Mouse (Mus musculus): ENCODE data around the gene Tcp11. TPM values are rescaled to one million over a fixed set of nuclear protein-coding genes. Genes with fewer than 3 reads are reported as not detected.

The Tcp11 gene
- polyA plus RNA-seq, 1 experiment from 2014 or later: 0.86 TPM

GRCm38 (mm10) chr17:28058346-28058745, 22.1 kb downstream of the Tcp11 start:
- H3K27me3 ChIP-seq (ENCODE audit: low read depth, poor library complexity, severe bottlenecking): no peaks in the 10 kb centered on the region
- no peak for DNase-seq (ENCODE audit: low spot score)
- WGBS: 88% methylated on average over 13 of the region's 13 CpGs
- no peaks in the 10 kb centered on the region for H3K9me3 ChIP-seq (replicated peaks)
- peaks cover 6% of the 10 kb centered on the region; the same call in 1 of the 2 replicates for H3K4me1 ChIP-seq
- peaks cover 61% of the 10 kb centered on the region for H3K36me3 ChIP-seq
- H3K4me3 ChIP-seq: no peak overlapping the region
- no peak overlapping the region for H3K27ac ChIP-seq (replicated peaks)

GRCm38 (mm10) chr17:28052293-28052863, 28.1 kb downstream of the Tcp11 start:
- H3K9me3 ChIP-seq (replicated peaks): no peaks in the 10 kb centered on the region
- 82% methylated on average over 21 of the region's 21 CpGs for WGBS
- no peaks in the 10 kb centered on the region for H3K4me1 ChIP-seq
- no peak overlapping the region for H3K4me3 ChIP-seq
- DNase-seq (ENCODE audit: low spot score): no peak
- no peaks in the 10 kb centered on the region for H3K27me3 ChIP-seq (ENCODE audit: low read depth, poor library complexity, severe bottlenecking)
- H3K36me3 ChIP-seq: peaks cover 68% of the 10 kb centered on the region
- H3K27ac ChIP-seq (replicated peaks): 0 out of 2 replicates have a peak overlapping the region, but pooled peaks have one; percentile 17

- Histone ChIP-seq H3K27ac (replicated peaks) (no peak overlapping the region), H3K9me3 (replicated peaks) (no peaks in the 10 kb centered on the region), H3K4me3 (no peak overlapping the region), H3K27me3 (ENCODE audit: low read depth, poor library complexity, severe bottlenecking) (no peaks in the 10 kb centered on the region), H3K36me3 (peaks cover 71% of the 10 kb centered on the region), H3K4me1 (no peaks in the 10 kb centered on the region)
- DNase-seq (ENCODE audit: low spot score): no peak
- WGBS: 95% methylated on average over 8 of the region's 8 CpGs
These were observed 30.2 kb downstream of the Tcp11 start for GRCm38 (mm10) chr17:28050210-28050609.

GRCm38 (mm10) chr17:28048425-28048824, 32.0 kb downstream of the Tcp11 start:
- peaks cover 56% of the 10 kb centered on the region for H3K36me3 ChIP-seq
- H3K27me3 ChIP-seq (ENCODE audit: low read depth, poor library complexity, severe bottlenecking): no peaks in the 10 kb centered on the region
- H3K27ac ChIP-seq (replicated peaks): no peak overlapping the region
- WGBS: 54% methylated on average over 4 of the region's 4 CpGs
- peak; percentile 61 for DNase-seq (ENCODE audit: low spot score)
- no peaks in the 10 kb centered on the region for H3K9me3 ChIP-seq (replicated peaks)
- H3K4me1 ChIP-seq: peaks cover 3% of the 10 kb centered on the region
- H3K4me3 ChIP-seq: no peak overlapping the region

- Histone ChIP-seq H3K4me3 (no peak overlapping the region), H3K27ac (replicated peaks) (peak overlapping the region; percentile 14; the same call in 1 of the 2 replicates), H3K27me3 (ENCODE audit: low read depth, poor library complexity, severe bottlenecking) (no peaks in the 10 kb centered on the region), H3K4me1 (peaks cover 12% of the 10 kb centered on the region), H3K36me3 (peaks cover 50% of the 10 kb centered on the region), H3K9me3 (replicated peaks) (no peaks in the 10 kb centered on the region)
- DNase-seq (ENCODE audit: low spot score): no peak
- WGBS: 78% methylated on average over 5 of the region's 5 CpGs
These were observed 32.9 kb downstream of the Tcp11 start for GRCm38 (mm10) chr17:28047520-28047919.

- Histone ChIP-seq H3K36me3 (peaks cover 45% of the 10 kb centered on the region), H3K9me3 (replicated peaks) (no peaks in the 10 kb centered on the region), H3K27me3 (ENCODE audit: low read depth, poor library complexity, severe bottlenecking) (no peaks in the 10 kb centered on the region), H3K27ac (replicated peaks) (no peak overlapping the region), H3K4me3 (no peak overlapping the region), H3K4me1 (peaks cover 17% of the 10 kb centered on the region)
- WGBS: 94% methylated on average over 5 of the region's 5 CpGs
- DNase-seq (ENCODE audit: low spot score): no peak
These were observed 33.4 kb downstream of the Tcp11 start for GRCm38 (mm10) chr17:28047017-28047416.

- Histone ChIP-seq H3K4me1 (peaks cover 55% of the 10 kb centered on the region), H3K36me3 (peaks cover 29% of the 10 kb centered on the region), H3K4me3 (peak overlapping the region; percentile 42; the same call in 1 of the 2 replicates), H3K27me3 (ENCODE audit: low read depth, poor library complexity, severe bottlenecking) (0 out of 2 replicates have a peak, but pooled peaks cover 6% of the 10 kb centered on the region), H3K9me3 (replicated peaks) (no peaks in the 10 kb centered on the region), H3K27ac (replicated peaks) (peak overlapping the region; percentile 89)
- DNase-seq (ENCODE audit: low spot score): no peak
- WGBS: 76% methylated on average over 23 of the region's 23 CpGs
These were observed 38.1 kb downstream of the Tcp11 start for GRCm38 (mm10) chr17:28042299-28042771.

GRCm38 (mm10) chr17:28041298-28041697, 39.1 kb downstream of the Tcp11 start:
- H3K4me3 ChIP-seq: peak overlapping the region; percentile 42
- H3K27me3 ChIP-seq (ENCODE audit: low read depth, poor library complexity, severe bottlenecking): 0 out of 2 replicates have a peak, but pooled peaks cover 6% of the 10 kb centered on the region
- peaks cover 30% of the 10 kb centered on the region for H3K36me3 ChIP-seq
- WGBS: 80% methylated on average over 13 of the region's 13 CpGs
- peak overlapping the region; percentile 89 for H3K27ac ChIP-seq (replicated peaks)
- no peaks in the 10 kb centered on the region for H3K9me3 ChIP-seq (replicated peaks)
- H3K4me1 ChIP-seq: peaks cover 64% of the 10 kb centered on the region
- DNase-seq (ENCODE audit: low spot score): no peak

GRCm38 (mm10) chr17:28040620-28041019, 39.8 kb downstream of the Tcp11 start:
- peak overlapping the region; percentile 42 for H3K4me3 ChIP-seq
- WGBS: 21% methylated on average over 16 of the region's 16 CpGs
- peaks cover 31% of the 10 kb centered on the region for H3K36me3 ChIP-seq
- H3K9me3 ChIP-seq (replicated peaks): no peaks in the 10 kb centered on the region
- peaks cover 65% of the 10 kb centered on the region for H3K4me1 ChIP-seq
- H3K27ac ChIP-seq (replicated peaks): peak overlapping the region; percentile 89
- 0 out of 2 replicates have a peak, but pooled peaks cover 6% of the 10 kb centered on the region for H3K27me3 ChIP-seq (ENCODE audit: low read depth, poor library complexity, severe bottlenecking)
- DNase-seq (ENCODE audit: low spot score): peak; percentile 78

- H3K27me3 ChIP-seq (ENCODE audit: low read depth, poor library complexity, severe bottlenecking): 0 out of 2 replicates have a peak, but pooled peaks cover 6% of the 10 kb centered on the region
These were observed 43.4 kb downstream of the Tcp11 start for GRCm38 (mm10) chr17:28036813-28037756.

GRCm38 (mm10) chr17:28034986-28035385, 45.5 kb downstream of the Tcp11 start:
- no peak overlapping the region for H3K4me3 ChIP-seq
- no peak for DNase-seq (ENCODE audit: low spot score)
- H3K27me3 ChIP-seq (ENCODE audit: low read depth, poor library complexity, severe bottlenecking): 0 out of 2 replicates have a peak, but pooled peaks cover 6% of the 10 kb centered on the region
- peak overlapping the region; percentile 18; the same call in 1 of the 2 replicates for H3K27ac ChIP-seq (replicated peaks)
- 85% methylated on average over 8 of the region's 8 CpGs for WGBS
- H3K4me1 ChIP-seq: peaks cover 63% of the 10 kb centered on the region
- H3K36me3 ChIP-seq: peaks cover 21% of the 10 kb centered on the region
- H3K9me3 ChIP-seq (replicated peaks): no peaks in the 10 kb centered on the region

More at GRCm38 (mm10) chr17:28036813-28037756, 43.4 kb downstream of the Tcp11 start:
- 78% methylated on average over 14 of the region's 14 CpGs for WGBS
- Histone ChIP-seq H3K9me3 (replicated peaks) (no peaks in the 10 kb centered on the region), H3K27ac (replicated peaks) (peak overlapping the region; percentile 79), H3K4me1 (peaks cover 70% of the 10 kb centered on the region), H3K36me3 (peaks cover 24% of the 10 kb centered on the region), H3K4me3 (no peak overlapping the region)
- no peak for DNase-seq (ENCODE audit: low spot score)

- Histone ChIP-seq H3K27ac (replicated peaks) (peak overlapping the region; percentile 73), H3K27me3 (ENCODE audit: low read depth, poor library complexity, severe bottlenecking) (no peaks in the 10 kb centered on the region), H3K4me3 (no peak overlapping the region), H3K9me3 (replicated peaks) (no peaks in the 10 kb centered on the region), H3K4me1 (peaks cover 69% of the 10 kb centered on the region), H3K36me3 (peaks cover 12% of the 10 kb centered on the region)
- no peak for DNase-seq (ENCODE audit: low spot score)
- WGBS: 30% methylated on average over 3 of the region's 3 CpGs
These were observed 47.3 kb downstream of the Tcp11 start for GRCm38 (mm10) chr17:28033046-28033580.

Data from midbrain, embryonic 10.5 days (tissue).